Mouse (Mus musculus) lung, adult 2 months (tissue): ENCODE measurements around the gene Mad1l1.

Experiments
- CTCF ChIP-seq: fragments of 200-500 bp; IDR thresholded peaks from 2 replicates; pipeline ENCODE4 v1.5.1; 2011; ENCODE audit warnings: mild to moderate bottlenecking, low read length, control low read depth; ENCODE audit not compliant: insufficient read depth
- POLR2A ChIP-seq: fragments of 200-500 bp; IDR thresholded peaks from 2 replicates; pipeline ENCODE4 v1.6.1; 2011; ENCODE audit warnings: low read depth, mild to moderate bottlenecking, control low read depth, low read length, borderline replicate concordance; ENCODE audit errors: extremely low read depth

GRCm38 (mm10) chr5:139964391-139964790 is 357.0 kb downstream of the Mad1l1 start:
- TF ChIP-seq CTCF = no peak
- TF ChIP-seq POLR2A = no peak
